23 mouse cellular contexts compared by ENCODE assay signal in genomic region chr7:16838804-16839426, GRCm38 (mm10).
"Had no signal": no experiment of that assay in that cellular context is flagged by ENCODE, and none has a peak within 500 bp of the region (broad histone marks: within the 10 kb centered on the region; RNA-seq: fewer than 3 reads in every experiment).

No protein-coding gene starts in this region.

- H3K27ac ChIP-seq: hindbrain, embryonic 13.5 days; hindbrain, embryonic 15.5 days; hindbrain, postnatal 0 days; kidney, embryonic 15.5 days; kidney, postnatal 0 days; left cerebral cortex, adult 2 months; limb, embryonic 10.5 days; limb, embryonic 12.5 days; liver, embryonic 15.5 days had no signal

- H3K27me3 ChIP-seq: heart, embryonic 12.5 days; hindbrain, embryonic 13.5 days; hindbrain, embryonic 15.5 days; kidney, embryonic 15.5 days; limb, embryonic 12.5 days; liver, embryonic 13.5 days; liver, embryonic 15.5 days had no signal

- H3K4me3 ChIP-seq: heart, embryonic 12.5 days; hindbrain, embryonic 13.5 days; hindbrain, embryonic 15.5 days; kidney, embryonic 15.5 days; left cerebral cortex, adult 2 months; limb, embryonic 10.5 days; limb, embryonic 12.5 days; liver, embryonic 13.5 days; liver, embryonic 15.5 days had no signal

- H3K9ac ChIP-seq: heart, embryonic 12.5 days; hindbrain, embryonic 13.5 days; hindbrain, embryonic 15.5 days; kidney, embryonic 15.5 days; limb, embryonic 12.5 days; liver, embryonic 13.5 days; liver, embryonic 15.5 days had no signal

- DNase-seq: gastrocnemius, postnatal 14 days; gastrocnemius, postnatal 36 days; heart, adult 18-20 months; heart, postnatal 10 days; heart, postnatal 36 days; kidney, adult 11 months; kidney, adult 2 months; kidney, adult 9 months; kidney, postnatal 25 days; kidney, postnatal 4 days; layer of hippocampus, adult 9-11 months; liver; liver, embryonic 13.5 days had no signal
